Mouse (Mus musculus) stomach, postnatal 0 days (tissue): Measurements from ENCODE around the gene Hnrnpa1. TPM values are rescaled to one million over a fixed set of nuclear protein-coding genes. Genes with fewer than 3 reads are reported as not detected.
"Not testable (repeated sequence)": the region's sequence is repeated elsewhere in the genome, so short reads cannot be mapped to it uniquely, and the experiment has no call there.

ENCODE experiments used
- ATAC-seq: fragments of 200-750 bp; cut with Nextera tagmentation; 2 replicates; pipeline ENCODE4 v1.8.0; 2017; ENCODE audit not compliant: low FRiP score, low TSS enrichment
- DNase-seq: peaks from one replicate; pipeline ENCODE4 v3.0.0-alpha.2; 2016; ENCODE audit warnings: low spot score
- H3K27ac ChIP-seq: fragments of 300-500 bp; sonication (generic); replicated peaks from 2 replicates; pipeline ENCODE4 v1.5.1; 2014; ENCODE audit warnings: mild to moderate bottlenecking, control low read depth
- H3K27me3 ChIP-seq: fragments of 300-500 bp; sonication (generic); 2 replicates; pipeline ENCODE4 v1.6.1; 2014; ENCODE audit warnings: low read length; ENCODE audit not compliant: control insufficient read depth, insufficient read depth
- H3K36me3 ChIP-seq: fragments of 300-500 bp; sonication (generic); 2 replicates; pipeline ENCODE4 v1.6.1; 2014; ENCODE audit warnings: low read length, mixed read lengths; ENCODE audit not compliant: control insufficient read depth, insufficient read depth
- H3K4me1 ChIP-seq: fragments of 300-500 bp; sonication (generic); replicated peaks from 2 replicates; pipeline ENCODE4 v1.6.1; 2014; ENCODE audit warnings: antibody characterized with exemption; ENCODE audit not compliant: control insufficient read depth, insufficient read depth
- H3K4me2 ChIP-seq: fragments of 300-500 bp; sonication (generic); replicated peaks from 2 replicates; pipeline ENCODE4 v1.6.1; 2014; ENCODE audit warnings: low read depth, mild to moderate bottlenecking, control low read depth, moderate library complexity
- H3K4me3 ChIP-seq: fragments of 300-500 bp; sonication (generic); 2 replicates; pipeline ENCODE4 v1.5.1; 2014; ENCODE audit warnings: low read depth, low read length, control low read depth
- H3K9ac ChIP-seq: fragments of 300-500 bp; sonication (generic); 2 replicates; pipeline ENCODE4 v1.6.1; 2014; ENCODE audit warnings: mild to moderate bottlenecking, low read length, control low read depth, mixed read lengths
- H3K9me3 ChIP-seq: fragments of 300-500 bp; sonication (generic); 2 replicates; pipeline ENCODE4 v1.6.1; 2016; ENCODE audit warnings: low read length; ENCODE audit not compliant: control insufficient read depth
- CTCF ChIP-seq: IDR thresholded peaks from 2 replicates; pipeline ENCODE4 v1.5.1; 2016; ENCODE audit warnings: antibody characterized with exemption, low read depth, mild to moderate bottlenecking, moderate library complexity
- EP300 ChIP-seq: optimal IDR thresholded peaks from 2 replicates; pipeline ENCODE3; 2016; ENCODE audit warnings: antibody characterized with exemption
- WGBS: fragments of 180-500 bp; shearing (Covaris S2); extraction: QIAGEN DNeasy Blood & Tissue Kit; methylation state at CpG from one replicate; pipeline ENCODE4 v1.1.7; 2014; 5-methylcytosine and 5-hydroxymethylcytosine counted together
- polyA plus RNA-seq: library from polyadenylated mRNA; unstranded; fragments of >200 nt; fragmentation: Nextera tagmentation; extraction: Ambion mirVana; gene quantifications from 2 replicates; pipeline ENCODE4 v1.2.1, GENCODE M21; 2015

Gene Hnrnpa1
- polyA plus RNA-seq, 1 experiment from 2014 or later = 251 TPM

DNA sequence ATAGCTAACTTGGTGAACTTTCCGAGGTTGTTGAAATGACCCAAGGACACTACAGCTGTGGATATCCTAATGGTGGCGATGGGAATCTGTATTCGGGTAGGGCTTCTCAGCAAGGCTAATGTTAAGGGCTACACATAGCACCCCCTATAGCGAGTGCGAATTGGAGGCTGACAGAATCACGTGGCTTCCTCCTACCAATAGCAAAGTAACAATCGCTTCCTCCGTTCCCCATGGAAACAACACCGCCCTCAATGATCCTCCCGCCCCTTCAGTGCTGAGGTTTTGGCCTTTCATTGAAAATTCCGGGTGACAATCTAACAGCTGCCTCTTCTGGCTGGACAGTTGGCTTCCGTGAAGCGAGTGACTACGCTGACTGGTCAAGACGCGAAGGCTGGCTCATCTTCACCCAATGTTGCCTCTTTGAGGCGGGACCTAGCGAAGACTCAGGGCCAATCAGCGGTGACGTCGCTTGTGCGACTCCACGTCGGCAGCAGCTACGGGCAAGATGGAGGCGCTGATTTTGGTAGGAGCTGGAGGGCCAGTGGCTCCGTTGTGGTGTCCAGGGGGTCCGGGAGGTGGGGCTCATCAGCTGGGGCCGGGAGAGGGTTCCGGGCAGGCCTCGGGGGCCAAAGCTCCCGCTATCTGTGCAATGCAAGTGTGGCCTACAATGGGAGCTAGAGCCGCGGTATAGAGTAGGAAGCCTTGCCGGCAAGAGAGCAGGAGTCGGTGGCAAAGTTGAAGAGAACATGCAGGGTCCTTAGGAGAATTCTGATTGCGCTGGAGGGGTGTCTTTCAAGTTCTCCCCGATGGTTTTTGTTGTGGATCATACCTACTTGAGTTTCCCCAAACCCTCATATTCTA is 32.4 kb downstream of the Hnrnpa1 start, which contains the start of gene Copz1:
TSS of gene Copz1 (plus strand) at position 296 of the 861 bp plus-strand sequence.
- H3K9me3 ChIP-seq = no peaks in the 10 kb centered on the region
- TF ChIP-seq EP300 (no peak), CTCF (peak; percentile 62)
- H3K4me3 ChIP-seq = peak within 1 kb of the TSS; percentile 64
- H3K27me3 ChIP-seq = no peaks in the 10 kb centered on the region
- peak within 1 kb of the TSS; percentile 75 for H3K9ac ChIP-seq
- H3K4me1 ChIP-seq = no peaks in the 10 kb centered on the region
- DNase-seq (peak; percentile 95), ATAC-seq (peak; percentile 99)
- no peaks in the 10 kb centered on the region; the same call in 1 of the 2 replicates for H3K36me3 ChIP-seq
- WGBS = under 1% methylated on average over 38 of the region's 38 CpGs
- peak within 1 kb of the TSS; percentile 61; the same call in 1 of the 2 replicates for H3K27ac ChIP-seq
- peak within 1 kb of the TSS; percentile 58 for H3K4me2 ChIP-seq

DNA sequence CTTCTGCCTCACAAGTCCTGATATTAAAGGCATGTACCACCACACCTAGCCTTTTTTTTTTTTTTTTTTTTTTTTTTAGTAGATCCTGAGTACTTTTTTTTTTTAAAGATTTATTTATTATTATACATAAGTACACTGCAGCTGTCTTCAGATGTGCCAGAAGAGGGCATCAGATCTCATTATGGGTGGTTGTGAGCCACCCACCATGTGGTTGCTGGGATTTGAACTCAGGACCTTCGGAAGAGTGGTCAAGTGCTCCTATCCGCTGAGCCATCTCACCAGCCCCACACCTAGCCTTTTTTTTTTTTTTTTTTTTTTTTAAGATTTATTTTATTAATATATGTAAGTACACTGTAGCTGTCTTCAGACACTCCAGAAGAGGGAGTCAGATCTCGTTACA is 35.7 kb downstream of the Hnrnpa1 start:
- not testable (repeated sequence) for H3K36me3 ChIP-seq, H3K4me3 ChIP-seq, H3K4me2 ChIP-seq, H3K27me3 ChIP-seq, DNase-seq, H3K9me3 ChIP-seq, H3K9ac ChIP-seq, H3K4me1 ChIP-seq, H3K27ac ChIP-seq, ATAC-seq
- 95% methylated on average over 2 of the region's 3 CpGs for WGBS

DNA sequence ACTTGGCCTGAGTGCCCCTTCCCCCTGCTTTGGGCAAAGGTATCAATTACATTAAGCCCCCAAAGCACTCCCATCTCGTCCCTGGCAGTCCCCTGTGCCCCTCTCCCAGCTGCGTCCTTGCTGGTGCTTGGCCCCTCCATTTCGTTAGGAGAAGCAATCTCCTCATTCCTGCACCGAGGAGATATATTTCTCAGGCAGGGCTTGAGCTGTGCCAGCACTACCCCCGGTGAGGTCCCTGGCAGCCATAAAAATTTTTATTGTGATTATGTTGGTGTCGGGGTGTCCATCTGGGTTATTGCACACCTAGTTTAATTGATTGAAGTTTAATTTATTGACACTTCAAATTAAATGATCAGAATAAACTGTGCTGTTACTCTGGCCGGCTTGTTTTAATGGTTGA is 37.7 kb downstream of the Hnrnpa1 start:
- 70% methylated on average over 7 of the region's 7 CpGs for WGBS
- no peak for ATAC-seq
- Histone ChIP-seq H3K9ac (no peak overlapping the region), H3K27me3 (no peaks in the 10 kb centered on the region), H3K4me2 (no peak overlapping the region), H3K4me3 (no peak overlapping the region), H3K27ac (no peak overlapping the region), H3K4me1 (no peaks in the 10 kb centered on the region; the same call in 1 of the 2 replicates), H3K36me3 (no peaks in the 10 kb centered on the region; the same call in 1 of the 2 replicates), H3K9me3 (no peaks in the 10 kb centered on the region)
- TF ChIP-seq EP300 (no peak), CTCF (no peak)
- DNase-seq = no peak

DNA sequence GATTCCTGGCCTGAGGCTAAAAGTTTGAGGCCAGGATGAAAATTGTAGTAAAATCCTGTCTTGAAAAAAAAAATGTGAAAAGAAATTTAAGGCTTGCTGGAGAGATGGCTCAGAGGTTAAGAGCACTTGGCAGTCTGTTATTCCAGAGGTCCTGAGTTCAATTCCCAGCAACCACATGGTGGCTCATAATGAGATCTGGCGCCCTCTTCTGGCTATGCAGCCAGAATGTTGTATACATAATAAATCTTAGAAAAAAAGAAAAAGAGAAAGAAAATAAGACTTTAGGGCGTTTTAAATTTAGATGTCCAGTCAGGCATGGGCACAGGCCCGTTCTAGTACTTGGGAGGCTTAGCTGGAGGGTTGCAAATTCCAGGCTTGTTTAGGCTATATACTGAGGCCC is 39.5 kb downstream of the Hnrnpa1 start:
- DNase-seq (peak; percentile 38), ATAC-seq (no peak)
- Histone ChIP-seq H3K27me3 (no peaks in the 10 kb centered on the region), H3K36me3 (no peaks in the 10 kb centered on the region; the same call in 1 of the 2 replicates), H3K4me1 (no peaks in the 10 kb centered on the region; the same call in 1 of the 2 replicates), H3K4me3 (no peak overlapping the region), H3K9me3 (no peaks in the 10 kb centered on the region), H3K9ac (no peak overlapping the region), H3K4me2 (no peak overlapping the region), H3K27ac (no peak overlapping the region)
- TF ChIP-seq EP300 = no peak
- TF ChIP-seq CTCF = peak; percentile 69
- WGBS = 52% methylated on average over 3 of the region's 3 CpGs

DNA sequence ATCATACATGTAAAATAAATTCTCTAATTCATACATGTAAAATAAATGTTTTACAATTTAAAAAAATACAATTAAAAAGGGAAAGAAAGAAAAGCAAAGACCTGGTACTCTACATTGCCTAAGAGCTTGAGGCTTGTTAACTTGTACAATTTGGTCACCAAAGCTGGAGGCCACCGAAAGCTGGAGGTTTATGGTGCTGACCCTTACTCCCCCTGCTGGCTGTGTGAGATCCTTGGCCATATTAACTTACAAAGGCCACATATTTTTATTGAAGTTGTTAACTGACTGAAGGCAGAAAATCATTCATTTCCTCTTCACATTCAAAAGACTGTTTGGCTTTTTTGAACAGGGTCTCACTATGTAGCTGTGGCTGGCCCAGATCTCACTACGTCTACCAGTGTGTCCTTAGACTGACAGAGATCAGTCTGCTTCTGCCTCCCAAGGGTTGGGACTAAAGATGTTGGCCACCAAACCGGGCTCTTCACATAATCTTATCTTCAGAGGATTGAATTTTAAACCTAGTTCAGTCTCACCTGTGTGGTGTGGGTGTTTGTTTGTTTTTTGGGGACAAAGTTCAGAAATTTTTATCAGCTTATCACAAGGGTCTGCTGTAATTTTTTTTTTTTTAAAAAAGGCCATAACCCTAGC is 40.7 kb downstream of the Hnrnpa1 start:
- TF ChIP-seq EP300 (no peak), CTCF (peak; percentile 82)
- Histone ChIP-seq H3K36me3 (no peaks in the 10 kb centered on the region; the same call in 1 of the 2 replicates), H3K27ac (0 out of 2 replicates have a peak overlapping the region, but pooled peaks have one; percentile 13), H3K4me2 (no peak overlapping the region), H3K9ac (no peak overlapping the region), H3K9me3 (no peaks in the 10 kb centered on the region), H3K4me1 (peaks cover 9% of the 10 kb centered on the region; the same call in 1 of the 2 replicates), H3K4me3 (no peak overlapping the region), H3K27me3 (no peaks in the 10 kb centered on the region)
- ATAC-seq = peak; percentile 52
- 49% methylated on average over 3 of the region's 3 CpGs for WGBS
- DNase-seq = peak; percentile 65
